Mouse (Mus musculus) midbrain, embryonic 15.5 days (tissue): ENCODE measurements around the gene Zfp260. TPM values are rescaled to one million over a fixed set of nuclear protein-coding genes. Genes with fewer than 3 reads are reported as not detected.

ENCODE experiments used
- ATAC-seq: fragments of 200-750 bp; cut with Nextera tagmentation; replicated peaks from 2 replicates; pipeline ENCODE4 v1.8.0; 2017; ENCODE audit warnings: moderate TSS enrichment
- H3K27ac ChIP-seq: fragments of 300-500 bp; sonication (generic); 2 replicates; pipeline ENCODE4 v1.5.1; 2015; ENCODE audit warnings: mild to moderate bottlenecking, inconsistent platforms
- H3K27me3 ChIP-seq: fragments of 300-500 bp; sonication (generic); replicated peaks from 2 replicates; pipeline ENCODE4 v1.6.1; 2015; ENCODE audit warnings: inconsistent platforms
- H3K36me3 ChIP-seq: fragments of 300-500 bp; sonication (generic); replicated peaks from 2 replicates; pipeline ENCODE4 v1.6.1; 2015; ENCODE audit warnings: inconsistent platforms
- H3K4me1 ChIP-seq: fragments of 300-500 bp; sonication (generic); 2 replicates; pipeline ENCODE4 v1.6.1; 2015; ENCODE audit warnings: inconsistent platforms
- H3K4me2 ChIP-seq: fragments of 300-500 bp; sonication (generic); 2 replicates; pipeline ENCODE4 v1.6.1; 2015; ENCODE audit warnings: inconsistent platforms, mild to moderate bottlenecking, moderate library complexity
- H3K4me3 ChIP-seq: fragments of 300-500 bp; sonication (generic); 2 replicates; pipeline ENCODE4 v1.5.1; 2015; ENCODE audit warnings: mild to moderate bottlenecking, inconsistent platforms
- H3K9ac ChIP-seq: fragments of 300-500 bp; sonication (generic); 2 replicates; pipeline ENCODE4 v1.6.1; 2015; ENCODE audit warnings: mild to moderate bottlenecking, inconsistent platforms
- H3K9me3 ChIP-seq: fragments of 300-500 bp; sonication (generic); 2 replicates; pipeline ENCODE4 v1.6.1; 2016; ENCODE audit warnings: inconsistent platforms
- WGBS: fragments of 180-500 bp; shearing (Covaris S2); methylation state at CpG from one replicate; pipeline ENCODE4 v1.1.7; 2015; ENCODE audit warnings: mixed read lengths; 5-methylcytosine and 5-hydroxymethylcytosine counted together
- polyA plus RNA-seq: library from polyadenylated mRNA; unstranded; fragments of >200 nt; fragmentation: Nextera tagmentation; extraction: Ambion mirVana; gene quantifications from 2 replicates; pipeline ENCODE4 v1.2.1, GENCODE M21; 2015

Gene Zfp260
- 81.9 and 83.5 TPM in 2 replicates for polyA plus RNA-seq

DNA sequence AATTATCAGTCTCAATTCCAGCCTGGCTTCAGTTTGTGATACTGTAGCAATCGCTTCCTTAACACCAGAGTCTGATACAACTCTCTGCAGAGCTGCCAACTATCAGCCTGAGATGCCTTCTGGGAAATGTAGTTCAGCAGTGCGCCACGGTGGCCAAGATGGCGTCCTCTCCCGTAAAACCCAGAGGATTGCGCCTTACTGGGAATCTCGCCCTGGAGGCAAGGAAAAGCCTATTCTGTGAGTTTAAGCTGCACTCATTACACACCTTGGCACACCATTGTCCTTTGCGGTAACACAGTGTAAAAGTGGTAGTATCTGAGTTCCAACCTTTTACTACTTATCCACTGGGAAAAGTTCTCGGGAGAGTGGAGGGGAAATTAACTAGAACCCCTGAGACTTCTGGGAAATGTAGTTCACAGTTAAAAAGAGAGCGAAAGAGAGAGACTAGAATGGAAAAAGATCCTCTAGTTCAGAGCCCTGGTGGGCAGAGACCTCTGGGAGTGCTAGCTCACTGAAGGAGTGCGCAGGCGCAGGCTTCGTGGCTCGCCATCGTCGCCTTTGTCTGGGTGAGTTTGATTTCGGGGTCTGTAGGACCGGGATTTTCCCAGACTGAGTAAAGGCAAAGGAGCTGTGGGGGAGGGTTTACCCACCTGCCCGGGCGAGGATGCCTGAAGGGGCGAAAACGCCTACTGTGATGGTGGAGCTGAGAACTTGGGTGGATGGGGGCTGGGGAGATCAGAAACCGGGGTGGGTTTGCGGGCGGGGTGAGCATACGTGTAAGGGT, at the start of gene Zfp260:
Gene Zfp260 (plus strand): TSS at position 132 of the 784 bp plus-strand sequence.
- H3K9ac ChIP-seq = peak within 1 kb of the TSS; percentile 92
- peaks cover 11% of the 10 kb centered on the region; the same call in 1 of the 2 replicates for H3K36me3 ChIP-seq
- peak; percentile 82 for ATAC-seq
- H3K4me3 ChIP-seq = peak within 1 kb of the TSS; percentile 76
- no peaks in the 10 kb centered on the region for H3K9me3 ChIP-seq
- peaks cover 32% of the 10 kb centered on the region for H3K4me1 ChIP-seq
- H3K27me3 ChIP-seq = no peaks in the 10 kb centered on the region
- peak within 1 kb of the TSS; percentile 98 for H3K27ac ChIP-seq
- under 1% methylated on average over 26 of the region's 26 CpGs for WGBS
- H3K4me2 ChIP-seq = peak within 1 kb of the TSS; percentile 55

DNA sequence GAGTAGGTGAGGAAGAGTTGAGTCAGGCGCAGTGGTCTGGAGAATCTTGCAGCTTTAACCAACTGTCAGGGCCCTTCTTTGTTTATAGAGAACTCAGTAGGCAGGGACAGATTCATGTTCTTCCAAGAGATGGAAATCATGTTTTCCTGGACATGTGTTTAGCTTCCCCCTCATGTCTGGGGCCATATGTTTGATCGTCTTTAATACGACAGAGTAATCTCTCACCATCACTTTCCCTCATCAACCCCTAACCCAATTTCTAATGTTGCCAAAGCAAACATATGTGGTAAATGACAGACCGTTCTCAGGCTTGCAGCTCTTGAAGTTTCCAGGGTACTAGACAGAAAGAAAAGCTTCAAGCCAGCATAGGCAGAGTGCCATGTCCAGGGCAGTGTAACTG, 46.5 kb upstream of the Zfp260 start:
- no peaks in the 10 kb centered on the region for H3K36me3 ChIP-seq
- H3K27me3 ChIP-seq = no peaks in the 10 kb centered on the region
- H3K9me3 ChIP-seq = no peaks in the 10 kb centered on the region
- no peak overlapping the region for H3K9ac ChIP-seq
- no peak overlapping the region for H3K4me3 ChIP-seq
- WGBS = 92% methylated on average over 4 of the region's 4 CpGs
- no peak overlapping the region for H3K27ac ChIP-seq
- ATAC-seq = no peak
- no peak overlapping the region for H3K4me2 ChIP-seq
- peaks cover 13% of the 10 kb centered on the region for H3K4me1 ChIP-seq

DNA sequence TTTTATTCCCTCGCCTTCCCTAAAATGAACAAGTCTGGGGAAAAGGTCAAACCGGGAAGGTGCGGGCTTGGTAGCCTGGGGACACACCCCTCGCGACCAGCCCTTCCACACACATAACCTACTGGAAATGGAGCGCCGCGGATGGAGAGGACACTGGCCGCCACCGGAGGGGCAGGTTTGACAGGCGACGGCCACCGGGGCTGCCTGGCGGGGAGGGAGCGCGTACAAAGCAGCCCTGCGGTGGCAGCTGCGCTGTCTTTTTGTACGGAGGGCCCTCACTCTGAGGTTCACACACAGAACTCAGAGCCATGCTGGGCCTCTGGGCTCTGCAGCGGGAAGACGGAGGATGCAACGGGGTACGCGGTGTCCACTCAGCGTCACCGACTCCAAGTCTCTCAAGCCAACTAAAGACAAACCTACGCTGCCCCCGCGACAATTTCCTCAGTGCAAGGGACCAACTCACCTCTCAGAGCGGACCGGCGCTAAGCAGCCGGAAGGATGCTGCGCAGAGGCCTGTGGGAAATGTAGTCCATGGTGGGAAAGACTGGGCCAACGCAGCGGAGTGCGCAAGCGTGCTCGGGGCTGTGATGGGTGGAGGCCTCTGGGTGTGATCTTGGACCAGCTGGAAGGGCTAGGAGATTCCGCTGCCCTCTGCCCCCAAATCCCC, 43.6 kb upstream of the Zfp260 start, which contains the start of gene Zfp14:
Gene Zfp14 (minus strand): TSS at position 499 of the 667 bp plus-strand sequence.
- peak; percentile 99 for ATAC-seq
- no peaks in the 10 kb centered on the region for H3K27me3 ChIP-seq
- WGBS = under 1% methylated on average over 40 of the region's 40 CpGs
- H3K27ac ChIP-seq = peak within 1 kb of the TSS; percentile 92
- peak within 1 kb of the TSS; percentile 73 for H3K4me3 ChIP-seq
- H3K4me2 ChIP-seq = peak within 1 kb of the TSS; percentile 63
- peaks cover 9% of the 10 kb centered on the region for H3K36me3 ChIP-seq
- H3K9me3 ChIP-seq = no peaks in the 10 kb centered on the region
- peak within 1 kb of the TSS; percentile 87 for H3K9ac ChIP-seq
- H3K4me1 ChIP-seq = peaks cover 13% of the 10 kb centered on the region

DNA sequence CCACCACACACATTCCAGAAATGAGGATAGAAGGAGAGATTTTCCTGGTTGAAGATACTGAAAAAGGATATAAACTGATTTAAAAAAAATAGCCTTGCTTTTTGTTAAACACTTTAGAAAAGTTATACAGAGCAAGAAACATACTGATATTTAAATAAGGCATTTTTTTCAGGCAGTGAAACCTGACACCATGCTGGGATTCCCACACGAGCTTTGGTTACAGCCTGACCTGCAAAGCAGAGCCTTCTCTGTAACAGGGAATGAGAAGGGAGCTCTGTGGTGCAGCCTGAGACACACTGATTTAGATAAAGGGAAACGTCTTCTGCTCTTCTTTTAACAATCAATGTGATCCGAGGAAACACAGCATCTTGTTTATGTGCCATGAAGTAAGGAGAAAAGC, 41.0 kb upstream of the Zfp260 start:
- H3K27me3 ChIP-seq = no peaks in the 10 kb centered on the region
- peaks cover 23% of the 10 kb centered on the region for H3K36me3 ChIP-seq
- H3K4me1 ChIP-seq = peaks cover 13% of the 10 kb centered on the region
- WGBS = 10% methylated on average over 3 of the region's 3 CpGs
- no peak overlapping the region for H3K27ac ChIP-seq
- ATAC-seq = no peak
- no peak overlapping the region for H3K9ac ChIP-seq
- no peak overlapping the region for H3K4me3 ChIP-seq
- H3K9me3 ChIP-seq = no peaks in the 10 kb centered on the region
- no peak overlapping the region for H3K4me2 ChIP-seq

DNA sequence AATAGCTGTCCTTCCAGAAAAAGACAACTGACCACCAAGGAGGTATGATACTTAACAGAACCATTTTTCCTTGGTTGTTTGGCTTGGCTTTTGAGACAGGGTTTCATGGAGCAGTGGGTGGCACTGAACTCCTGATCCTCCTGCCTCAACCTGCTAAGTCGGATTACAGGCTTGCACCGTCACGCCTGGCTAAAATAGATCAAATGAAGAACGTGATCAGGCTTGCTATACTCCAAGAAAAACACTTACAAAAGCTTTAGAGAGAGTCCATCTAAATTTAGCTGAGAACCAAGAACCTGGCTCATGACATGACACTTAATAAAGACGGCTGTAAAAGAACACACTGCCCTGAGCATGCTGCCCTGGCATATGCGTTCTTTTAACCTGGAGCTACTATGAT, 34.2 kb upstream of the Zfp260 start:
- Histone ChIP-seq H3K36me3 (peaks cover 53% of the 10 kb centered on the region), H3K27me3 (no peaks in the 10 kb centered on the region), H3K9me3 (no peaks in the 10 kb centered on the region), H3K4me1 (no peaks in the 10 kb centered on the region), H3K4me2 (no peak overlapping the region), H3K9ac (no peak overlapping the region), H3K27ac (no peak overlapping the region), H3K4me3 (no peak overlapping the region)
- ATAC-seq = no peak
- WGBS = 52% methylated on average over 6 of the region's 6 CpGs

DNA sequence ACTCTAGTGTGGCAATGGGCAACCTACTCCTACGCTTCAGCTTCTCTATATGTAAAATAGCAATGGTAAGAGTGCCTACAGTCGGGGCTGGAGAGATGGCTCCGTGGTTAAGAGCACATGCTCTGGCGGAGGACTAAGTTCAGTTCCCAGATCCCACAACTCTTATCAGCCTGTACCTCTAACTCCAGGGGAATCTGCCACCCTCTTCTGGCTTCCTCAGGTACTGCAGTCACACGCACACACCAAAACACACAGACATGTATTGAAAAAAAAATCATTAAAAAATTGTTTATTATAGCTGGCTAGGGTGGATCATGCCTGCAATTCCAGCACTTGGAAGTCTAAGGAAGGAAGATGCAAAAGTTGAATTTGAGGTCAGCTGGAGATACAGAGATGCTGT, 32.1 kb upstream of the Zfp260 start:
- Histone ChIP-seq H3K27ac (no peak overlapping the region), H3K36me3 (peaks cover 45% of the 10 kb centered on the region), H3K27me3 (no peaks in the 10 kb centered on the region), H3K9me3 (no peaks in the 10 kb centered on the region), H3K9ac (no peak overlapping the region), H3K4me1 (no peaks in the 10 kb centered on the region), H3K4me2 (no peak overlapping the region), H3K4me3 (no peak overlapping the region)
- 88% methylated on average over 5 of the region's 5 CpGs for WGBS
- no peak for ATAC-seq

DNA sequence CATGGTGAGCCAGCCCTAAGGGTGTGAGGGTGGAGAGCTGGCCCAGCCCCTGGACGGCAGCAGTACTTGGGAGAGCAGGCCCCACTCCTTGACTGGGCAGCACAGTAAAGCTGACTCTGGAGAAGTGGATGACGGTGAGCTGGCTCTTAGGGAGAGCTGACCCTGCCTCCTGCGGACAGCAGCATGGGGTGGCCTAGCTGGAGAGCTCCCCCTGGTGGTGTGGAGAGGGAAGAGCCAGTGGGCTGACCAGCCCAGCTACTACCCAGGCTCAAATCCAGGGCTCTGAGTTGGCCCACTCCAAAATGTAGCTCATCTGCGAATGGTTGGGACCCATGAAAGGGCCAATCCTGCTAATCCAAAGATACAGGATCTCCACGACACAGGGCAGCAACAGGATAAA, 30.0 kb upstream of the Zfp260 start:
- ATAC-seq = no peak; the same call in 1 of the 2 replicates
- no peak overlapping the region for H3K9ac ChIP-seq
- H3K27ac ChIP-seq = no peak overlapping the region
- H3K9me3 ChIP-seq = no peaks in the 10 kb centered on the region
- H3K4me2 ChIP-seq = no peak overlapping the region
- WGBS = 74% methylated on average over 5 of the region's 5 CpGs
- no peaks in the 10 kb centered on the region for H3K27me3 ChIP-seq
- H3K4me3 ChIP-seq = no peak overlapping the region
- peaks cover 50% of the 10 kb centered on the region for H3K36me3 ChIP-seq
- H3K4me1 ChIP-seq = no peaks in the 10 kb centered on the region

DNA sequence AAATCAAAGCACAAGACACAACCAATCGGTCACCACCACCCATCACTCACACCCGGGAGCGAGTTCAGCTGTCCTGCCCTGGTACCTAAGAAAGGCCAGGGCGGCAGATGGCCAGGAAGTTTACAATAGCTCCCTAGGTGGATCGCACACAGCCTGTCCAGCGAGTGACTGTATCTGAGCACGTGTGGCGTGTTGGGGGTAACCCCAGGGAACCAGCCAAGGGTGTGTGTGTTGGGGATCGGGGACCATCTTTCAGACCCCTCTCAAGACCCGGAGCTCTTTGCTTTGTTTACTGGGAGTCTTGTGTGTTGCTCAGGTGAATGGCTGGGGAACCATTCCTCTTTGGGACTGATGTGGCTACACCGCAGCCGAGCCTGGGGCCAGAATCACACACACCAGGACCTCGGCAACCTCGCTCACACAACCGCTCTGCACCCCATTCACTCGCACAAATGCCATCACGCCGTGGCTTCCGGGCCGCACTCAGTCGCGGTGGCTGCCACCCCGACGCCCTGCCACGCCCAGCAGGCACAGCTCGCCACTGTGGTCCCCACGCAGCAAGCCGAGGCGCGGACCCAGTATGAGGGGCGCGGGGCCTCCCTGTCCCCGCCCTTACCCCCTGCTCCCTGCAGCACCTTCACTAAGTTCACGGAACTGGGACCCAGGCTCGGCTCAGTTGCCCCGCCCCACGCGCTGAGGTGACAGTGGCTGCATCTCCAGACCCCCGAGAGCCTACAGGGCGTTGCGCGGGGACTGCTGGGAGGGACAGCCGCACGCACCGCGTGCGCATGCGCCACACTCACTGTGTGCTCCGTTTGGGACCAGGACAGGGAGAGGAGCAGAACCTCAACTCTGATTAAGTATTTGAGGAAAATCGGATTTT, 22.2 kb upstream of the Zfp260 start, which contains the start of gene Zfp82:
Gene Zfp82 (minus strand): TSS at position 755 of the 883 bp plus-strand sequence.
- Histone ChIP-seq H3K36me3 (peaks cover 10% of the 10 kb centered on the region; the same call in 1 of the 2 replicates), H3K27me3 (no peaks in the 10 kb centered on the region), H3K4me3 (peak within 1 kb of the TSS; percentile 98), H3K27ac (peak within 1 kb of the TSS; percentile 92), H3K9ac (peak within 1 kb of the TSS; percentile 96), H3K4me1 (peaks cover 12% of the 10 kb centered on the region), H3K4me2 (peak within 1 kb of the TSS; percentile 97), H3K9me3 (no peaks in the 10 kb centered on the region)
- peak; percentile 95 for ATAC-seq
- under 1% methylated on average over 47 of the region's 50 CpGs for WGBS

DNA sequence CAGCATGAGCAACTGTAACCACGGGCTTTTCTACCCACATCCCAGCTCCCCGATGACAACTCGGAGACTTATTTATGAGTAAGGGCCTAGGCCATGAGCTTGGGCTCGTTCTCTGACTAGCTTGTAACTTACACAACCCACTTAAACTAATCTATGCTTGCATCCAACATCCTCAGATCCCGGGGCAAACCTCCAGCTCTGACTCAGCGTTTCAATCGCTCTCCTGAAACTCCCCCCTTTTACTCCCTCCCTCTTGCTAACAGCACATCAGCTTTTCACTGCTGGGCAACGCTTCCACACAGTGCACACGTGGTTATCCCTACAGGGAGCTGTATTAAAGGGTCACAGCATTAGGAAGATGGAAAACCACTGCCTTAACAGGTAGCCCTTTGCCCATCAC, 8.1 kb upstream of the Zfp260 start:
- H3K27me3 ChIP-seq = no peaks in the 10 kb centered on the region
- no peak overlapping the region for H3K4me2 ChIP-seq
- peaks cover 30% of the 10 kb centered on the region for H3K4me1 ChIP-seq
- 93% methylated on average over 9 of the region's 9 CpGs for WGBS
- no peaks in the 10 kb centered on the region for H3K9me3 ChIP-seq
- H3K36me3 ChIP-seq = peaks cover 7% of the 10 kb centered on the region
- no peak overlapping the region for H3K4me3 ChIP-seq
- no peak overlapping the region for H3K27ac ChIP-seq
- no peak for ATAC-seq
- H3K9ac ChIP-seq = no peak overlapping the region

DNA sequence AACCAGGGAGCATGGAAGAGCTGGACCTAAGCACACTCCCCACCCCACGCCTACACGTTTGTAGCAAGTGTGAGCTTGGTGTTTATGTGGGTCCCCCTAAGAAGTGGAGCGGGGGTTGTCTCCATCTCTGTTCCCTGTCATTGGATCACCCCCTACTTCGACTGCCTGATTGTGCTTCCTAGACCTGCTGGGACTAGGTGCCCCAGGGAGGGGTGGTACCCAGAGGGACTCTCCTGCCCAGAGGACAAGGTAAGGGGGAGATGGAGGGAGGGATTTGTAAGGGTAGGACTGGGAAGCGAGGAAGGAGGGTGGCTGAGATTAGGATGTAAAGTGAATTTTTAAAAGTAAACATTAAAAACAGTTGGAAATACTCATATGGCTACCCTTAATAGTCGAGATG, 5.2 kb upstream of the Zfp260 start:
- WGBS = 19% methylated on average over 6 of the region's 6 CpGs
- ATAC-seq = no peak

DNA sequence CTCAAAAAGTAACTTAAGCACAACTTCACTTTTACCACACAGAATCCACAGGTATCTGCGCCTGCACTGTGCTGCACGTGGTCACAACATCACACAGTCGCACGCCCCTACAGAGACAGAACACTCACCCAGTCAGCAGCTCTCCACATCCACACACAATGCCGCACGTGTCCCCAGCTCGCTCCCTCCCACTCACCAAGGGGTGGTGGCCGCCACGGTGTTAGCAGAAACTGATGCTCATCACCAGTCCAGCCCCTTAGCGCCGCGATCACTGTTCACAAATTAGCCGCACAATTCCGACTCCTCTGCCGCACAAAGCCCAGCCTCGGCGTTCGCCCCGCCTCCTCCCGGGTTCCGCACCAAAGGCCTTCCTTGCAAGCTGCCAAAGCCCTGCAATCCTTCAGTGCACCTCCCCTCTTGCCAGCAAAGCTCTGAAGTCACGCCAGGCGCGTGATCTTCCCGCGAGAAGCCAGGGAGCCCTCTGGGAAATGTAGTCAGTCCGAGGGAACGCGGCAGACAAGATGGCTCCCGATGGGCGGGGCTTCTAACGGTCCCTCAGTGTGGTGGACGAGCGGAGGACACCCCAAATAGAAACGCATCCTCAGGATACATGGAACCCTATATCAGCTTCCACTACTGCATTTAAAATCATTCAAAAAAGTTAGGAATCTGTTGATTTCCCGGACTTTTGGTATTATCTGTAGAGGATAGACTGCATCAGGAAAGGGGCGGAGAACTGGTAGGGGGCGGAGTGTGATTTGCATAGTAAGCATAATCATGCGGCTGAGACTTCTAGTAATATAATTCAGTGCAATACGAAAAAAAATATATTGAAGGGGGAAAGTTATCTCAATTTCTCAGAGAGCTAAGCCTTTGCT, 4.2 kb upstream of the Zfp260 start, which contains the start of the genes Gm26920 and Zfp566:
Gene Gm26920 (minus strand): TSS at position 319 of the 878 bp plus-strand sequence.
Gene Zfp566 (minus strand): TSS at position 436 of the 878 bp plus-strand sequence.
- H3K27me3 ChIP-seq = no peaks in the 10 kb centered on the region
- peak within 1 kb of the TSS; percentile 65 for H3K9ac ChIP-seq
- H3K27ac ChIP-seq = peak within 1 kb of the TSS; percentile 90
- peaks cover 37% of the 10 kb centered on the region for H3K4me1 ChIP-seq
- peak within 1 kb of the TSS; percentile 76 for H3K4me3 ChIP-seq
- H3K9me3 ChIP-seq = no peaks in the 10 kb centered on the region
- peaks cover 6% of the 10 kb centered on the region for H3K36me3 ChIP-seq
- peak within 1 kb of the TSS; percentile 92 for H3K4me2 ChIP-seq
- under 1% methylated on average over 40 of the region's 40 CpGs for WGBS
- ATAC-seq = peak; percentile 93

More for the DNA sequence above, 5.2 kb upstream of the Zfp260 start:
- peak overlapping the region; percentile 65 for H3K9ac ChIP-seq
- peaks cover 36% of the 10 kb centered on the region for H3K4me1 ChIP-seq
- peak overlapping the region; percentile 92 for H3K4me2 ChIP-seq
- peaks cover 7% of the 10 kb centered on the region for H3K36me3 ChIP-seq
- no peaks in the 10 kb centered on the region for H3K9me3 ChIP-seq
- H3K27me3 ChIP-seq = no peaks in the 10 kb centered on the region
- no peak overlapping the region for H3K27ac ChIP-seq
- peak overlapping the region; percentile 76 for H3K4me3 ChIP-seq
